Mouse (Mus musculus) myocyte (in vitro differentiated cells): Measurements from ENCODE around the gene Cfap221.

Experiments used
- POLR2A ChIP-seq: IDR thresholded peaks from one replicate; pipeline ENCODE4 v1.6.1; 2011; ENCODE audit warnings: low read depth, mild to moderate bottlenecking, control low read depth, moderate library complexity; ENCODE audit not compliant: insufficient read length
- POLR2AphosphoS2 ChIP-seq: IDR thresholded peaks from one replicate; pipeline ENCODE4 v1.6.1; 2011; ENCODE audit warnings: low read depth, control low read depth; ENCODE audit not compliant: insufficient read length
- USF1 ChIP-seq: IDR thresholded peaks from one replicate; pipeline ENCODE4 v1.6.1; 2011; ENCODE audit warnings: low read depth, mild to moderate bottlenecking, control low read depth, moderate library complexity

- TF ChIP-seq USF1 (no peak), POLR2A (no peak), POLR2AphosphoS2 (no peak)
Observed at GRCm38 (mm10) chr1:120021951-120022350, 24.9 kb upstream of the Cfap221 start.
